Mouse (Mus musculus): ENCODE measurements at regions not wholly inside any gene's neighbourhood (a gene's known extent, or its start where the extent isn't known, plus 50 kb on each side); places are given as distances from the start of the nearest gene placed in this dataset.

GRCm38 (mm10) chr11:64369516-64369915 is 65.6 kb upstream of the Hs3st3a1 start:
- DNase-seq (ENCODE audit: extremely low read depth, low read depth, low spot score) = no peak

GRCm38 (mm10) chr11:64335456-64335855 is 99.7 kb upstream of the Hs3st3a1 start:
- DNase-seq (ENCODE audit: extremely low read depth, low read depth, low spot score) = no peak

GRCm38 (mm10) chr11:64332406-64332805 is 102.7 kb upstream of the Hs3st3a1 start:
- DNase-seq (ENCODE audit: extremely low read depth, low read depth, low spot score) = no peak

- DNase-seq (ENCODE audit: extremely low read depth, low read depth, low spot score) = no peak
Observed at GRCm38 (mm10) chr11:64331811-64332210, 103.3 kb upstream of the Hs3st3a1 start.

GRCm38 (mm10) chr11:64329129-64329528 is 106.0 kb upstream of the Hs3st3a1 start:
- no peak for DNase-seq (ENCODE audit: extremely low read depth, low read depth, low spot score)

GRCm38 (mm10) chr11:64327771-64328170 is 107.4 kb upstream of the Hs3st3a1 start:
- no peak for DNase-seq (ENCODE audit: extremely low read depth, low read depth, low spot score)

- no peak for DNase-seq (ENCODE audit: extremely low read depth, low read depth, low spot score)
Observed at GRCm38 (mm10) chr11:64326646-64327045, 108.5 kb upstream of the Hs3st3a1 start.

GRCm38 (mm10) chr11:64321900-64322425 is 113.2 kb upstream of the Hs3st3a1 start:
- DNase-seq (ENCODE audit: extremely low read depth, low read depth, low spot score) = no peak

GRCm38 (mm10) chr11:64317458-64317857 is 117.7 kb upstream of the Hs3st3a1 start:
- DNase-seq (ENCODE audit: extremely low read depth, low read depth, low spot score) = no peak

- DNase-seq (ENCODE audit: extremely low read depth, low read depth, low spot score) = no peak
Observed at GRCm38 (mm10) chr11:64314997-64315396, 120.1 kb upstream of the Hs3st3a1 start.

- DNase-seq (ENCODE audit: extremely low read depth, low read depth, low spot score) = no peak
Observed at GRCm38 (mm10) chr11:64313241-64313640, 121.9 kb upstream of the Hs3st3a1 start.

GRCm38 (mm10) chr11:64309881-64310280 is 125.3 kb upstream of the Hs3st3a1 start:
- DNase-seq (ENCODE audit: extremely low read depth, low read depth, low spot score) = no peak

GRCm38 (mm10) chr11:64297825-64298224 is 137.3 kb upstream of the Hs3st3a1 start:
- no peak for DNase-seq (ENCODE audit: extremely low read depth, low read depth, low spot score)

- no peak for DNase-seq (ENCODE audit: extremely low read depth, low read depth, low spot score)
Observed at GRCm38 (mm10) chr11:64288236-64288635, 146.9 kb upstream of the Hs3st3a1 start.

- no peak for DNase-seq (ENCODE audit: extremely low read depth, low read depth, low spot score)
Observed at GRCm38 (mm10) chr11:64287499-64287898, 147.6 kb upstream of the Hs3st3a1 start.

GRCm38 (mm10) chr11:64281781-64282180 is 153.4 kb upstream of the Hs3st3a1 start:
- no peak for DNase-seq (ENCODE audit: extremely low read depth, low read depth, low spot score)

GRCm38 (mm10) chr11:64278259-64279003 is 156.7 kb upstream of the Hs3st3a1 start:
- no peak for DNase-seq (ENCODE audit: extremely low read depth, low read depth, low spot score)

GRCm38 (mm10) chr11:64273726-64274125 is 161.4 kb upstream of the Hs3st3a1 start:
- DNase-seq (ENCODE audit: extremely low read depth, low read depth, low spot score) = no peak

GRCm38 (mm10) chr11:64273214-64273613 is 161.9 kb upstream of the Hs3st3a1 start:
- DNase-seq (ENCODE audit: extremely low read depth, low read depth, low spot score) = no peak

- DNase-seq (ENCODE audit: extremely low read depth, low read depth, low spot score) = no peak
Observed at GRCm38 (mm10) chr11:64268121-64268520, 167.0 kb upstream of the Hs3st3a1 start.

GRCm38 (mm10) chr11:64267547-64267946 is 167.6 kb upstream of the Hs3st3a1 start:
- no peak for DNase-seq (ENCODE audit: extremely low read depth, low read depth, low spot score)

GRCm38 (mm10) chr11:64253517-64254385 is 174.5 kb upstream of the Cox10 start:
- no peak for DNase-seq (ENCODE audit: extremely low read depth, low read depth, low spot score)

Data from fat pad, adult 2 months (tissue).